Mouse (Mus musculus) telencephalon, adult 2 months (tissue): ENCODE data around the gene Trim46.
A peak's percentile ranks its signal among the peaks of the same experiment; 100 is the strongest.

ENCODE experiments used
- DNase-seq: peaks from one replicate; pipeline ENCODE4 v3.0.0-alpha.2; 2011; ENCODE audit warnings: low read depth, low spot score

Gene Trim46

GRCm38 (mm10) chr3:89246261-89247100 lies at the start of gene Trim46:
Gene Trim46 (minus strand): TSS chr3:89246309.
- DNase-seq, result peak; percentile 90

- no peak for DNase-seq
Observed at GRCm38 (mm10) chr3:89295685-89296230, 49.6 kb upstream of the Trim46 start.

GRCm38 (mm10) chr3:89294195-89294594 lies 48.1 kb upstream of the Trim46 start:
- no peak for DNase-seq

GRCm38 (mm10) chr3:89293247-89293918 lies 47.3 kb upstream of the Trim46 start:
- no peak for DNase-seq

- no peak for DNase-seq
Observed at GRCm38 (mm10) chr3:89292303-89292702, 46.2 kb upstream of the Trim46 start.

GRCm38 (mm10) chr3:89291874-89292273 lies 45.8 kb upstream of the Trim46 start:
- DNase-seq, result no peak

- no peak for DNase-seq
Observed at GRCm38 (mm10) chr3:89288503-89288928, 42.4 kb upstream of the Trim46 start.

GRCm38 (mm10) chr3:89287286-89287685 lies 41.2 kb upstream of the Trim46 start:
- no peak for DNase-seq

GRCm38 (mm10) chr3:89285526-89285925 lies 39.4 kb upstream of the Trim46 start:
- DNase-seq, result no peak

- no peak for DNase-seq
Observed at GRCm38 (mm10) chr3:89284261-89284660, 38.2 kb upstream of the Trim46 start.

GRCm38 (mm10) chr3:89282291-89282643 lies 36.2 kb upstream of the Trim46 start:
- no peak for DNase-seq

- DNase-seq, result no peak
Observed at GRCm38 (mm10) chr3:89281579-89282290, 35.6 kb upstream of the Trim46 start.

GRCm38 (mm10) chr3:89280606-89281511 lies 34.8 kb upstream of the Trim46 start, which contains the start of gene Efna1:
Gene Efna1 (minus strand): TSS chr3:89281142.
- DNase-seq, result no peak

- no peak for DNase-seq
Observed at GRCm38 (mm10) chr3:89280050-89280605, 34.0 kb upstream of the Trim46 start.

GRCm38 (mm10) chr3:89279153-89279890 lies 33.2 kb upstream of the Trim46 start:
- DNase-seq, result no peak

GRCm38 (mm10) chr3:89278643-89279042 lies 32.5 kb upstream of the Trim46 start:
- DNase-seq, result no peak

GRCm38 (mm10) chr3:89278107-89278506 lies 32.0 kb upstream of the Trim46 start:
- DNase-seq, result no peak

- DNase-seq, result no peak
Observed at GRCm38 (mm10) chr3:89277281-89278021, 31.3 kb upstream of the Trim46 start.

- DNase-seq, result no peak
Observed at GRCm38 (mm10) chr3:89276061-89276460, 30.0 kb upstream of the Trim46 start.
